Mouse (Mus musculus) small intestine, adult 2 months (tissue): ENCODE measurements around the gene Fga. TPM values are rescaled to one million over a fixed set of nuclear protein-coding genes. Genes with fewer than 3 reads are reported as not detected.

Experiments used
- H3K27ac ChIP-seq: fragments of 200-500 bp; 2 replicates; pipeline ENCODE4 v1.5.1; 2012; ENCODE audit warnings: low read depth, low read length, control low read depth, inconsistent platforms; ENCODE audit not compliant: insufficient read depth
- H3K27me3 ChIP-seq: fragments of 200-500 bp; 2 replicates; pipeline ENCODE4 v1.6.1; 2012; ENCODE audit warnings: mild to moderate bottlenecking, moderate library complexity, low read length, inconsistent platforms; ENCODE audit not compliant: control insufficient read depth, insufficient read depth
- H3K36me3 ChIP-seq: fragments of 200-500 bp; 2 replicates; pipeline ENCODE4 v1.6.1; 2012; ENCODE audit warnings: mild to moderate bottlenecking, low read length, control low read depth, inconsistent platforms; ENCODE audit not compliant: control insufficient read depth, insufficient read depth
- H3K4me1 ChIP-seq: fragments of 200-500 bp; 2 replicates; pipeline ENCODE4 v1.6.1; 2012; ENCODE audit warnings: low read length, inconsistent platforms, mixed read lengths; ENCODE audit not compliant: control insufficient read depth, insufficient read depth, insufficient read length
- H3K4me3 ChIP-seq: fragments of 200-500 bp; 2 replicates; pipeline ENCODE4 v1.5.1; 2012; ENCODE audit warnings: low read depth, mild to moderate bottlenecking, control low read depth, inconsistent platforms, low read length, moderate library complexity
- CTCF ChIP-seq: fragments of 200-500 bp; IDR thresholded peaks from 2 replicates; pipeline ENCODE4 v1.5.1; 2012; ENCODE audit warnings: low read depth, mild to moderate bottlenecking, control low read depth, inconsistent platforms, low read length, moderate library complexity, mixed read lengths; ENCODE audit not compliant: insufficient replicate concordance, insufficient read length; ENCODE audit errors: extremely low read depth
- POLR2A ChIP-seq: fragments of 200-500 bp; IDR thresholded peaks from 2 replicates; pipeline ENCODE4 v1.6.1; 2012; ENCODE audit warnings: low read depth, mild to moderate bottlenecking, control low read depth, inconsistent platforms, low read length, moderate library complexity
- WGBS: fragments of 180-500 bp; shearing (Covaris S2); methylation state at CpG from one replicate; pipeline ENCODE4 v1.1.7; 2018; 5-methylcytosine and 5-hydroxymethylcytosine counted together
- polyA plus RNA-seq: library from polyadenylated mRNA; depleted of rRNA; stranded (reverse); fragments of >200 nt; gene quantifications from 2 replicates; pipeline ENCODE4 v1.2.3, GENCODE M21; 2012

Gene Fga
- polyA plus RNA-seq, 1 experiment, result not detected

DNA sequence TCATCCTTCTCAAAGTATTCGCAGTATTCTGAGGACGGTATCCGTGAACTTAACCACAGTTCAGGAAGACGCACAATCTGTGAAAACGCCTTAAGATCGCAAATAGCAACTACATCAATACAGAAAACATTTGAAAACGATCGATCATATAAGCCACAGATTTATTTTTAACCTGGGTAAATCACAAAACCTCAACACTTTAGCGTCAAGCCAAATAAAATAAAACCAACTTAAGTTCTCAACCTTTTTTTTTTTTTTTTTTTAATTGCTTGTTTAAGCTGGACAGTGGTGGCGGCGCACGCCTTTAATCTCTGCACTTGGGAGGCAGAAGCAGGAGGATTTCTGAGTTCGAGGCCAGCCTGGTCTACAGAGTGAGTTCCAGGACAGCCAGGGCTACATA is 28.9 kb downstream of the Fga start:
- Histone ChIP-seq H3K36me3 (peaks cover 13% of the 10 kb centered on the region), H3K4me1 (no peaks in the 10 kb centered on the region; the same call in 1 of the 2 replicates), H3K4me3 (peak overlapping the region; percentile 61), H3K27me3 (no peaks in the 10 kb centered on the region), H3K27ac (no peak overlapping the region)
- 18% methylated on average over 13 of the region's 13 CpGs for WGBS
- no peak for TF ChIP-seq CTCF
- no peak for TF ChIP-seq POLR2A

DNA sequence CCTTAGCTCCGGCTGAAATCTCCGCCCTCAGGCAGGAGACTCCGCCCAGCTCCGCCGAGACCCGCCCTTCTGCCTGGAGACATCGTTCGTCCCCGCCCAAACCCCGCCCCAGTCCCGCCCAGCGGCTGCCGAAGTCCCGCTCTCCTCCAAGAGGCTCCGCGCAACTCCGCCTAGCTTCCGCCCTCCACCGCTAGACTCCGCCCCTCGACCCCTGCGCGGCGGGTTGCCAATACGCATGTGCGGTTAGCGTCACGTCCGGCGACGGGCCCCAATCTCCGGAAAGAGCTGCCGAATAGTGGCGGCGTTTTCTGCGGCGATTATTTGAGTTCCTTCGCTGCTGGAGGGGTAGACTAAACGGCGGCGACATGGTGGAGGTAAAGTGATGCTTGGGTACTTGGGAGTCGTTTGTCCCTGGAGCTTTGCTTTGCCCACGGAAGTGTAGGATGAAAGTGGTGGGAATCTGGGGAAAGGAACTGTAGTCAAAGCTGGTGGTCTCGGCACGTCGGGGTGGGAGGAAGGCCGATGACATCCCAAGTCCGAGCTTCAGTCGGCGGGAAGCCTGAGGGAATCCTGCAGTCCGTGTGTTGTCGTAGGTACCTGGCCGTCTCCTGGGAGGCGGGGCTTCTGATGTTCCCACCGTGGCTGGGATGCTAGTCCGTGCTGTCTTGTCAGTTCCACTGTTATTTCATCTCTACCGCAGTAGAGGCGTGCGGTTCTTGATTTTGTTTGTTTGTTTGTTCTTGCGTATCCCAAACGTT is 29.6 kb downstream of the Fga start, which contains the start of gene Plrg1:
Gene Plrg1 (plus strand): TSS at position 242 of the 758 bp plus-strand sequence.
- 1% methylated on average over 61 of the region's 61 CpGs for WGBS
- no peak for TF ChIP-seq CTCF
- TF ChIP-seq POLR2A, result peak; percentile 80
- Histone ChIP-seq H3K27me3 (no peaks in the 10 kb centered on the region), H3K4me1 (no peaks in the 10 kb centered on the region; the same call in 1 of the 2 replicates), H3K4me3 (peak within 1 kb of the TSS; percentile 74), H3K27ac (peak within 1 kb of the TSS; percentile 39), H3K36me3 (peaks cover 19% of the 10 kb centered on the region)

DNA sequence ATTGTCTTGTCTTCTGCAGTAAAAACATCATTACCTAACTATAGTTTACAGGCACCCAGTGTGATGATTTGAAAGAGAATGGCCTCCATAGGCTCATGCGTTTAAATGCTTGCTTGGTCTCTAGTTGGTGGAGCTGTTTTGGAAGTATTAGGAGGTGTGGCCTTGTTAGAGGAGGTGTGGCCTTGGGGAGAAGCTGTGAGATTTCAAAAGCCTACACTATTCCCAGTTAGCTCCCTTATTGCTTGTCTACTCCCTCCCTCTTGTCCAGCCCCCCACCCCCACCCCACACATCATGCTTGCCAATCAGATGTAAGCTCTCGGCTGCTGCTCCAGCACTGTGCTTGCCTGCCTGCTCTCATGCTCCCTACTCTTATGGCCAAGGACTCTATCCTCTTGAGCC is 31.2 kb downstream of the Fga start:
- Histone ChIP-seq H3K4me1 (no peaks in the 10 kb centered on the region; the same call in 1 of the 2 replicates), H3K27me3 (no peaks in the 10 kb centered on the region), H3K36me3 (peaks cover 32% of the 10 kb centered on the region), H3K4me3 (no peak overlapping the region), H3K27ac (no peak overlapping the region)
- TF ChIP-seq CTCF (no peak), POLR2A (no peak)
- 96% methylated on average over 2 of the region's 2 CpGs for WGBS

DNA sequence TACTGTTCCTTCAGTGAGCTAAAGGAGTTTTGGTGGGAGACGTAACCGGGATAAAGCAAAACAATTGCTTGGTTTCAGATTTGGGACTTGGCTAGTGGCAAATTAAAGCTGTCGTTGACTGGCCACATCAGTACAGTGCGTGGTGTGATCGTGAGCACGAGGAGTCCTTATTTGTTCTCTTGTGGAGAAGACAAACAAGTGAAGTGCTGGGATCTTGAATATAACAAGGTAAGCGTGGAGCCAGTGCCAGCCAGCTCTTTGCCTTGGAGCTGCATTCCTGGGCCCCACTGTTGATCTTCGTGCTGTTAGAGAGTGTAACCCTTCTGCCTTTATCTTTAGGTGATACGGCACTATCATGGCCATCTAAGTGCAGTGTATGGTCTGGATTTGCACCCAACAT is 42.0 kb downstream of the Fga start:
- H3K27ac ChIP-seq, result no peak overlapping the region
- H3K4me3 ChIP-seq, result no peak overlapping the region
- 81% methylated on average over 9 of the region's 9 CpGs for WGBS
- H3K4me1 ChIP-seq, result no peaks in the 10 kb centered on the region
- no peaks in the 10 kb centered on the region for H3K27me3 ChIP-seq
- no peak for TF ChIP-seq CTCF
- no peak for TF ChIP-seq POLR2A
- peaks cover 67% of the 10 kb centered on the region for H3K36me3 ChIP-seq

DNA sequence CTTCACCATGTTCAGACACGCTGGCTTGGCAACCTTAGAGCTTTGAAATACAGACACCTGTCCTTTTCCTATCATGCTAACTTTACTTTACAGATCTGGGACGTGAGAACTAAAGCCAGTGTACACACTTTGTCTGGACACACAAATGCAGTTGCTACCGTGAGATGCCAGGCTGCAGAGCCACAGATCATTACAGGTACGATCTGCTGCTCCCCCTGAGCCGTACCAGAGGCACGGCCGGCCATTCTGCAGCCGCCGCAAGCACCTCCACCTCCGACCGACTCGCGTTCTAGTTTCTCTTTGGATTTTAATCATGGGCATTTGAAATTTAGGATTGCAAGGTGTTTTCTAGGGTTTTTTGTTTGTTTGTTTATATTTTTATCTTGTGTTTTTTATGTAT is 43.0 kb downstream of the Fga start:
- 94% methylated on average over 13 of the region's 13 CpGs for WGBS
- H3K27me3 ChIP-seq, result no peaks in the 10 kb centered on the region
- TF ChIP-seq CTCF (no peak), POLR2A (no peak)
- H3K4me3 ChIP-seq, result no peak overlapping the region
- peaks cover 61% of the 10 kb centered on the region for H3K36me3 ChIP-seq
- no peak overlapping the region for H3K27ac ChIP-seq
- H3K4me1 ChIP-seq, result no peaks in the 10 kb centered on the region

DNA sequence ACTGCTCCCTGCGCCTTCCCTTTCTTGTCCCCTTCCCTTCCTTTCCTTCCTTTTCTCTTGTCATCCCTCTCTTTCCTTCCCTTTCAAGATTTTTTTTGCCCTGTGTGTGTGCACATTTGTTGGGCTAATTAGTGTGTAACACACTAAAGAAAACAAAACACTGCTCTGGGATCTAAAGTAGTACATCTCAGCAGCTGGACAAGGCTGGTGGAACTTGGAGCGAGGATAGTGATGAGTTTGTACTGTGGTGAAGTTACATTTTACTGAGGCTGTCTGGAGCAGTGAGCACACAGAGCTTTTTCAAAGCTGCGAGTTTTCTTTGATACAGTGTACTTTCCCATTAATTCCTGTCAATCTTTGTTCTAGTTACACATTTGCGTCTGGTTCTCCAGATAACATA is 44.4 kb downstream of the Fga start:
- H3K27me3 ChIP-seq, result no peaks in the 10 kb centered on the region
- no peak overlapping the region for H3K4me3 ChIP-seq
- no peak overlapping the region for H3K27ac ChIP-seq
- H3K36me3 ChIP-seq, result peaks cover 59% of the 10 kb centered on the region
- 80% methylated on average over 4 of the region's 4 CpGs for WGBS
- no peaks in the 10 kb centered on the region for H3K4me1 ChIP-seq
- TF ChIP-seq CTCF, result no peak
- TF ChIP-seq POLR2A, result no peak

DNA sequence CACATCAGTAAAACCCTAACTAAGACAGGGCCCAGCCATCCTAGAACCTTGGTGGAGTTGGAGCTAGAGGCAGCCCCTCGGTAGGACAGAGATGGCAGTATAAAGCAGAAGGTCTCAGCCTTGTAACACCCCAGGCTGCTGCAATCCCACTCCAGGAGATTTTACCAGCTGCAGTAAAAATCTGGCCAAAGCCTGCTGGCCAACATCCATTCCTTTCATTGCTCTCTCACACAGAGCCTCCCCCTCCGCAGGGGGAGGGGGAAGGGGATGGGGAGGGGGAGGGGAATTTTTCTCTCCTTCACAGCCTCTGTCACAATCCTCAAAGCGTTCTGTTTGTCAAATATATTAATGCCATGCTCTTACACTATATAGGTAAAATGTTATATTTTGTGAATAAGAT is 50.7 kb downstream of the Fga start:
- 42% methylated on average over 3 of the region's 3 CpGs for WGBS
- no peak for TF ChIP-seq CTCF
- no peak for TF ChIP-seq POLR2A
- Histone ChIP-seq H3K4me3 (no peak overlapping the region), H3K27me3 (no peaks in the 10 kb centered on the region), H3K4me1 (no peaks in the 10 kb centered on the region), H3K27ac (no peak overlapping the region), H3K36me3 (peaks cover 7% of the 10 kb centered on the region)
